Comparison of ENCODE assay signal across 24 mouse cellular contexts in genomic region chr8:122073964-122074363, GRCm38 (mm10).
DNase-seq lines count a peak whose midpoint lies in the region; ATAC-seq and TF ChIP-seq lines count a peak whose summit lies in the region.
"Had no signal": no experiment of that assay in that cellular context is flagged by ENCODE, and none has a peak within 500 bp of the region (broad histone marks: within the 10 kb centered on the region; RNA-seq: fewer than 3 reads in every experiment).

No protein-coding gene starts in this region.

- no peak for TF ChIP-seq CTCF in intestine, postnatal 0 days (IDR thresholded peaks at IDR 0.05; ENCODE audit: low read depth)

- H3K27ac ChIP-seq in intestine, embryonic 14.5 days (ENCODE audit: low read depth): no peak overlapping the region
- no peak overlapping the region for H3K27ac ChIP-seq in intestine, postnatal 0 days (ENCODE audit: low read depth, low read length)
- H3K27ac ChIP-seq in embryonic facial prominence, embryonic 12.5 days: no peak overlapping the region
- H3K27ac ChIP-seq in intestine, embryonic 15.5 days: no peak overlapping the region
- H3K27ac ChIP-seq in limb, embryonic 12.5 days: no peak overlapping the region
- H3K27ac ChIP-seq: forebrain, embryonic 12.5 days; forebrain, embryonic 15.5 days; hindbrain, embryonic 12.5 days; hindbrain, embryonic 15.5 days had no signal

- no peak overlapping the region for H3K4me3 ChIP-seq in intestine, embryonic 14.5 days (ENCODE audit: low read depth, low read length)
- H3K4me3 ChIP-seq in intestine, postnatal 0 days (ENCODE audit: low read depth, low read length): no peak overlapping the region
- no peak overlapping the region for H3K4me3 ChIP-seq in embryonic facial prominence, embryonic 12.5 days
- no peak overlapping the region for H3K4me3 ChIP-seq in intestine, embryonic 15.5 days (replicated peaks)
- H3K4me3 ChIP-seq in limb, embryonic 12.5 days (replicated peaks): no peak overlapping the region
- H3K4me3 ChIP-seq: erythroblast, embryonic 14.5 days; forebrain, embryonic 12.5 days; forebrain, embryonic 15.5 days; hindbrain, embryonic 12.5 days; hindbrain, embryonic 15.5 days had no signal

- WGBS in intestine, embryonic 14.5 days: 33% methylated on average over 9 of the region's 9 CpGs
- 41% methylated on average over 9 of the region's 9 CpGs for WGBS in intestine, postnatal 0 days
- WGBS in embryonic facial prominence, embryonic 12.5 days: 66% methylated on average over 9 of the region's 9 CpGs
- 24% methylated on average over 9 of the region's 9 CpGs for WGBS in intestine, embryonic 15.5 days
- WGBS in limb, embryonic 12.5 days: 71% methylated on average over 9 of the region's 9 CpGs

- H3K27me3 ChIP-seq in intestine, embryonic 14.5 days (replicated peaks; ENCODE audit: control insufficient read depth, insufficient read depth, low read length): peaks cover 27% of the 10 kb centered on the region
- H3K27me3 ChIP-seq in intestine, postnatal 0 days (replicated peaks; ENCODE audit: control insufficient read depth, insufficient read depth, low read length): 0 out of 2 replicates have a peak, but pooled peaks cover 7% of the 10 kb centered on the region
- H3K27me3 ChIP-seq in embryonic facial prominence, embryonic 12.5 days: peaks cover 6% of the 10 kb centered on the region
- H3K27me3 ChIP-seq in intestine, embryonic 15.5 days (replicated peaks): peaks cover 17% of the 10 kb centered on the region
- peaks cover 58% of the 10 kb centered on the region for H3K27me3 ChIP-seq in limb, embryonic 12.5 days
- H3K27me3 ChIP-seq: forebrain, embryonic 15.5 days; hindbrain, embryonic 15.5 days; Patski had no signal

- H3K9me3 ChIP-seq in intestine, embryonic 14.5 days (ENCODE audit: control insufficient read depth, low read length): no peaks in the 10 kb centered on the region
- no peaks in the 10 kb centered on the region for H3K9me3 ChIP-seq in intestine, postnatal 0 days (ENCODE audit: control insufficient read depth)
- no peaks in the 10 kb centered on the region for H3K9me3 ChIP-seq in embryonic facial prominence, embryonic 12.5 days
- H3K9me3 ChIP-seq in intestine, embryonic 15.5 days: no peaks in the 10 kb centered on the region
- no peaks in the 10 kb centered on the region for H3K9me3 ChIP-seq in limb, embryonic 12.5 days
- H3K9me3 ChIP-seq: forebrain, embryonic 12.5 days; forebrain, embryonic 15.5 days; G1E; hindbrain, embryonic 12.5 days; hindbrain, embryonic 15.5 days had no signal

- H3K4me1 ChIP-seq in intestine, embryonic 14.5 days (replicated peaks; ENCODE audit: control insufficient read depth, insufficient read depth, low read length): peaks cover 14% of the 10 kb centered on the region
- H3K4me1 ChIP-seq in intestine, postnatal 0 days (replicated peaks; ENCODE audit: control insufficient read depth, insufficient read depth, low read length): peaks cover 4% of the 10 kb centered on the region; the same call in 1 of the 2 replicates
- no peaks in the 10 kb centered on the region for H3K4me1 ChIP-seq in embryonic facial prominence, embryonic 12.5 days
- H3K4me1 ChIP-seq in intestine, embryonic 15.5 days (replicated peaks): peaks cover 28% of the 10 kb centered on the region
- H3K4me1 ChIP-seq in limb, embryonic 12.5 days (replicated peaks): peaks cover 19% of the 10 kb centered on the region; the same call in 1 of the 2 replicates
- H3K4me1 ChIP-seq: forebrain, embryonic 12.5 days; forebrain, embryonic 15.5 days; hindbrain, embryonic 15.5 days had no signal

- peak; percentile 65 for ATAC-seq in intestine, embryonic 14.5 days (replicated peaks; ENCODE audit: low FRiP score, low TSS enrichment, low read depth)
- no peak for ATAC-seq in intestine, postnatal 0 days
- peak; percentile 5; the same call in 1 of the 2 replicates for ATAC-seq in embryonic facial prominence, embryonic 12.5 days (ENCODE audit: insufficient number of reproducible peaks, insufficient read depth, low FRiP score, low TSS enrichment)
- peak; percentile 23; the same call in 1 of the 2 replicates for ATAC-seq in intestine, embryonic 15.5 days
- peak; percentile 38; the same call in 1 of the 2 replicates for ATAC-seq in limb, embryonic 12.5 days (ENCODE audit: insufficient number of reproducible peaks, insufficient read depth, low FRiP score, low TSS enrichment, low read depth)
- no peak for ATAC-seq in granulocyte monocyte progenitor cell, adult 5-6 weeks (replicated peaks; ENCODE audit: poor library complexity, severe bottlenecking)
- ATAC-seq: forebrain, embryonic 15.5 days; Patski had no signal

- H3K4me2 ChIP-seq in intestine, embryonic 14.5 days (ENCODE audit: low read length): no peak overlapping the region
- H3K4me2 ChIP-seq in intestine, postnatal 0 days (replicated peaks; ENCODE audit: low read depth): no peak overlapping the region
- H3K4me2 ChIP-seq in embryonic facial prominence, embryonic 12.5 days (replicated peaks): no peak overlapping the region
- H3K4me2 ChIP-seq in intestine, embryonic 15.5 days (replicated peaks): no peak overlapping the region
- H3K4me2 ChIP-seq in limb, embryonic 12.5 days: no peak overlapping the region
- H3K4me2 ChIP-seq: forebrain, embryonic 12.5 days; forebrain, embryonic 15.5 days; heart, embryonic 11.5 days; hindbrain, embryonic 12.5 days; hindbrain, embryonic 15.5 days had no signal

- DNase-seq in intestine, embryonic 14.5 days (ENCODE audit: low spot score): no peak
- no peak for DNase-seq in neural tube, embryonic 10.5 days (ENCODE audit: extremely low spot score, low spot score)
- DNase-seq: adrenal gland, postnatal 14 days; B cell, adult 2 months; cerebellum, adult 11 months; cerebellum, adult 2 months; cerebellum, adult 9-11 months; cerebellum, postnatal 25 days; gastrocnemius, postnatal 10 days; gastrocnemius, postnatal 36 days; heart, adult 11 months had no signal

- no peaks in the 10 kb centered on the region for H3K36me3 ChIP-seq in intestine, embryonic 14.5 days (ENCODE audit: control insufficient read depth, insufficient read depth, low read length)
- H3K36me3 ChIP-seq in intestine, postnatal 0 days (ENCODE audit: control insufficient read depth, insufficient read depth): no peaks in the 10 kb centered on the region
- H3K36me3 ChIP-seq in embryonic facial prominence, embryonic 12.5 days: no peaks in the 10 kb centered on the region
- no peaks in the 10 kb centered on the region for H3K36me3 ChIP-seq in intestine, embryonic 15.5 days
- H3K36me3 ChIP-seq in limb, embryonic 12.5 days: no peaks in the 10 kb centered on the region
- H3K36me3 ChIP-seq: forebrain, embryonic 12.5 days; forebrain, embryonic 15.5 days; G1E; hindbrain, embryonic 12.5 days; hindbrain, embryonic 15.5 days had no signal

- H3K9ac ChIP-seq in intestine, embryonic 14.5 days (ENCODE audit: low read length): no peak overlapping the region
- H3K9ac ChIP-seq in intestine, postnatal 0 days (ENCODE audit: low read depth, low read length): no peak overlapping the region
- no peak overlapping the region for H3K9ac ChIP-seq in embryonic facial prominence, embryonic 12.5 days
- no peak overlapping the region for H3K9ac ChIP-seq in intestine, embryonic 15.5 days
- H3K9ac ChIP-seq in limb, embryonic 12.5 days (replicated peaks): no peak overlapping the region
- H3K9ac ChIP-seq: forebrain, embryonic 12.5 days; forebrain, embryonic 15.5 days; hindbrain, embryonic 12.5 days; hindbrain, embryonic 15.5 days had no signal

Comparison
In these comparisons a context has a peak if more than half of its experiments do, and no peak if none do; other contexts are left out.
1. ATAC-seq: peak in intestine, embryonic 14.5 days (single experiment), embryonic facial prominence, embryonic 12.5 days (single experiment), intestine, embryonic 15.5 days (single experiment) and limb, embryonic 12.5 days (single experiment); none in intestine, postnatal 0 days (single experiment) and granulocyte monocyte progenitor cell, adult 5-6 weeks (single experiment).